Mouse (Mus musculus): ENCODE measurements around the gene Top2a. TPM values are rescaled to one million over a fixed set of nuclear protein-coding genes. Genes with fewer than 3 reads are reported as not detected.
A peak's percentile ranks its signal among the peaks of the same experiment; 100 is the strongest.

Gene Top2a
- total and polyA plus RNA-seq, 3 experiments: 385 to 444 (median 400) TPM

GRCm38 (mm10) chr11:99013856-99014255 is 10.1 kb downstream of the Top2a start:
- Histone ChIP-seq H3K79me2 (replicated peaks; ENCODE audit: control insufficient read depth, extremely low read depth, insufficient read depth, poor library complexity, severe bottlenecking) (peaks cover 44% of the 10 kb centered on the region), H3K9ac (ENCODE audit: insufficient read depth, low read depth) (no peak overlapping the region), H3K36me3 (replicated peaks in 1 of 2; ENCODE audit: control insufficient read depth in 1 of 2, insufficient read depth in 1 of 2, low read length in 1 of 2) (peaks cover 83 to 99% of the 10 kb centered on the region in 2 experiments), H3K27me3 (replicated peaks) (no peaks in the 10 kb centered on the region), H3K4me2 (ENCODE audit: insufficient read depth, low read depth, poor library complexity, severe bottlenecking) (no peak overlapping the region), H3K4me1 (ENCODE audit: control insufficient read depth in 1 of 2, insufficient read depth in 2 of 2) (peaks cover 0 to 12% of the 10 kb centered on the region in 2 experiments; a peak in 1 of 4 replicates), H3K4me3 (replicated peaks in 1 of 3; ENCODE audit: low read depth in 2 of 3, low read length in 2 of 3, poor library complexity in 1 of 3) (no peak overlapping the region), H3K9me3 (replicated peaks; ENCODE audit: low read length) (no peaks in the 10 kb centered on the region), H3K27ac (ENCODE audit: insufficient read depth, low read depth) (no peak overlapping the region)
- dilution Hi-C loops (cut with MboI; ENCODE audit: extremely low pct_ligation_motif_present, extremely low pct_unique_long_range_greater_than_20kb, low sequenced_read_pairs): no loop called here
- in situ Hi-C loops (cut with MboI; ENCODE audit: low pct_ligation_motif_present, low pct_unique_long_range_greater_than_20kb, low sequenced_read_pairs): no loop called here
- no peak for DNase-seq (ENCODE audit: extremely low read depth)
- TF ChIP-seq MYC (IDR thresholded peaks at IDR 0.05; ENCODE audit: low read depth, low read length): no peak
- no peak for TF ChIP-seq JUND (conservative IDR thresholded peaks at IDR 0.05; ENCODE audit: low read depth, low read length)
- no peak for TF ChIP-seq SMC3 (IDR thresholded peaks at IDR 0.05; ENCODE audit: low read depth, low read length)
- TF ChIP-seq MAZ (IDR thresholded peaks at IDR 0.05; ENCODE audit: low read depth, low read length): no peak
- TF ChIP-seq MEF2A (IDR thresholded peaks at IDR 0.05; ENCODE audit: borderline replicate concordance, low read depth, low read length): no peak

DNA sequence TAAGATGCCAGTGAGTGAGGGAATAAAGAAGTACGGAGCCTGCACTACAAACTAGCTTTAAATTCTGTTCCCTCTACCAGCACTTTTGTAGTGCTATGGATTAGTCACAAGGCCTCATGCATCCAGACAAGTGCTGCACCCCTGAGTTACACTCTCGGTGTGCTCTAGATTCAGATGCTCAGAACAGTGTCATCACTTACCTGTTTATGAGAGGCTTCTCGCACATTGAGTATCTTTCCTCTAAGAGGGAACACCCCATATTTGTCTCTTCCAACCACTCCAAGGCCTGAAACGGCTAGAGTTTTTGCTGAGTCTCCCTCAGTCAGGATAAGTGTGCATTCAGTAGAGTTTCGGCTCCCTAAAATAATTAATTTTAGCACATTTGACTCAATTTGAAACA is 13.3 kb downstream of the Top2a start:
- in situ Hi-C loops (cut with MboI; ENCODE audit: low pct_ligation_motif_present, low pct_unique_long_range_greater_than_20kb, low sequenced_read_pairs): no loop called here

GRCm38 (mm10) chr11:99010124-99010523 is 13.9 kb downstream of the Top2a start:
- TF ChIP-seq POLR2A (IDR thresholded peaks at IDR 0.05; ENCODE audit: low read depth, low read length): peak; percentile 18; the same call in 1 of the 2 replicates
- TF ChIP-seq TCF12 (IDR thresholded peaks at IDR 0.05; ENCODE audit: low read depth, low read length): no peak
- TF ChIP-seq IRF4 (IDR thresholded peaks at IDR 0.05; ENCODE audit: low read depth, low read length): no peak
- no peak for TF ChIP-seq ZNF384 (IDR thresholded peaks at IDR 0.05; ENCODE audit: low read depth, low read length)
- no peak for TF ChIP-seq SMC3 (IDR thresholded peaks at IDR 0.05; ENCODE audit: low read depth, low read length)
- no peak for TF ChIP-seq E2F4 (IDR thresholded peaks at IDR 0.05; ENCODE audit: insufficient replicate concordance, low read depth, low read length)
- no peak for TF ChIP-seq JUND (conservative IDR thresholded peaks at IDR 0.05; ENCODE audit: low read depth, low read length)
- TF ChIP-seq MAX (IDR thresholded peaks at IDR 0.05; ENCODE audit: low read length): no peak
- dilution Hi-C loops (cut with MboI; ENCODE audit: extremely low pct_ligation_motif_present, extremely low pct_unique_long_range_greater_than_20kb, low sequenced_read_pairs): no loop called here
- H3K4me2 ChIP-seq (ENCODE audit: insufficient read depth, low read depth, poor library complexity, severe bottlenecking): no peak overlapping the region
- no peak overlapping the region for H3K4me3 ChIP-seq (replicated peaks in 1 of 3; ENCODE audit: low read depth in 2 of 3, low read length in 2 of 3, poor library complexity in 1 of 3)
- in situ Hi-C loops (cut with MboI; ENCODE audit: low pct_ligation_motif_present, low pct_unique_long_range_greater_than_20kb, low sequenced_read_pairs): no loop called here
- H3K79me2 ChIP-seq (replicated peaks; ENCODE audit: control insufficient read depth, extremely low read depth, insufficient read depth, poor library complexity, severe bottlenecking): peaks cover 39% of the 10 kb centered on the region
- DNase-seq (ENCODE audit: extremely low read depth): no peak
- no peaks in the 10 kb centered on the region for H3K27me3 ChIP-seq (replicated peaks)
- no peak overlapping the region for H3K9ac ChIP-seq (ENCODE audit: insufficient read depth, low read depth)
- peaks cover 82 to 97% of the 10 kb centered on the region in 2 experiments for H3K36me3 ChIP-seq (replicated peaks in 1 of 2; ENCODE audit: control insufficient read depth in 1 of 2, insufficient read depth in 1 of 2, low read length in 1 of 2)
- H3K4me1 ChIP-seq (ENCODE audit: control insufficient read depth in 1 of 2, insufficient read depth in 2 of 2): peaks cover 0 to 4% of the 10 kb centered on the region in 2 experiments; a peak in 1 of 4 replicates
- no peak overlapping the region for H3K27ac ChIP-seq (ENCODE audit: insufficient read depth, low read depth)
- no peaks in the 10 kb centered on the region for H3K9me3 ChIP-seq (replicated peaks; ENCODE audit: low read length)

More for the DNA sequence above, 13.3 kb downstream of the Top2a start:
- Histone ChIP-seq H3K79me2 (replicated peaks; ENCODE audit: control insufficient read depth, extremely low read depth, insufficient read depth, poor library complexity, severe bottlenecking) (peaks cover 38% of the 10 kb centered on the region), H3K4me2 (ENCODE audit: insufficient read depth, low read depth, poor library complexity, severe bottlenecking) (no peak overlapping the region), H3K4me3 (replicated peaks in 1 of 3; ENCODE audit: low read depth in 2 of 3, low read length in 2 of 3, poor library complexity in 1 of 3) (no peak overlapping the region), H3K4me1 (ENCODE audit: control insufficient read depth in 1 of 2, insufficient read depth in 2 of 2) (peaks cover 0 to 4% of the 10 kb centered on the region in 2 experiments; a peak in 1 of 4 replicates), H3K27me3 (replicated peaks) (no peaks in the 10 kb centered on the region), H3K9ac (ENCODE audit: insufficient read depth, low read depth) (no peak overlapping the region), H3K9me3 (replicated peaks; ENCODE audit: low read length) (no peaks in the 10 kb centered on the region), H3K27ac (ENCODE audit: insufficient read depth, low read depth) (no peak overlapping the region), H3K36me3 (replicated peaks in 1 of 2; ENCODE audit: control insufficient read depth in 1 of 2, insufficient read depth in 1 of 2, low read length in 1 of 2) (peaks cover 84 to 97% of the 10 kb centered on the region in 2 experiments)
- dilution Hi-C loops (cut with MboI; ENCODE audit: extremely low pct_ligation_motif_present, extremely low pct_unique_long_range_greater_than_20kb, low sequenced_read_pairs): no loop called here
- DNase-seq (ENCODE audit: extremely low read depth): no peak
- TF ChIP-seq POLR2A (IDR thresholded peaks at IDR 0.05; ENCODE audit: low read depth, low read length) (0 out of 2 replicates have a peak, but pooled peaks have one; percentile 9), POLR2AphosphoS2 (IDR thresholded peaks at IDR 0.05; ENCODE audit: low read depth, low read length) (peak; percentile 55; the same call in 1 of the 2 replicates), ZNF384 (IDR thresholded peaks at IDR 0.05; ENCODE audit: low read depth, low read length) (no peak)

Measured in CH12.LX (cell line).